Mouse (Mus musculus) spleen, postnatal 36 days (tissue): ENCODE measurements around the gene Efcab5.
A peak's percentile ranks its signal among the peaks of the same experiment; 100 is the strongest.
"Not testable (repeated sequence)": the region's sequence is repeated elsewhere in the genome, so short reads cannot be mapped to it uniquely, and the experiment has no call there.

Experiments used
- DNase-seq, 2 experiments: peaks; one replicate each; pipeline ENCODE4 v3.0.0; 2022; ENCODE audit warnings: low spot score in 2 of 2, mixed read lengths in 1 of 2

The Efcab5 gene

GRCm38 (mm10) chr11:77096991-77097390 lies 91.8 kb downstream of the Efcab5 start:
- no peak for DNase-seq

- no peak for DNase-seq
Measured at GRCm38 (mm10) chr11:77096581-77096980, 92.2 kb downstream of the Efcab5 start.

- no peak for DNase-seq
Measured at GRCm38 (mm10) chr11:77095206-77095605, 93.6 kb downstream of the Efcab5 start.

- no peak for DNase-seq
Measured at GRCm38 (mm10) chr11:77094136-77094535, 94.6 kb downstream of the Efcab5 start.

- no peak for DNase-seq
Measured at GRCm38 (mm10) chr11:77093208-77093607, 95.6 kb downstream of the Efcab5 start.

GRCm38 (mm10) chr11:77089162-77089561 lies 99.6 kb downstream of the Efcab5 start:
- DNase-seq: no peak

- DNase-seq: no peak
Measured at GRCm38 (mm10) chr11:77087004-77087403, 101.8 kb downstream of the Efcab5 start.

- DNase-seq: no peak
Measured at GRCm38 (mm10) chr11:77084001-77084682, 104.6 kb downstream of the Efcab5 start.

- DNase-seq: no peak
Measured at GRCm38 (mm10) chr11:77079361-77079760, 109.4 kb downstream of the Efcab5 start.

GRCm38 (mm10) chr11:77078273-77079134 lies 110.3 kb downstream of the Efcab5 start, which contains the start of gene Nsrp1:
TSS of gene Nsrp1 (minus strand) at chr11:77078435.
- peak; percentile 92 for DNase-seq

GRCm38 (mm10) chr11:77077792-77078191 lies 111.0 kb downstream of the Efcab5 start:
- peak in 1 of 2 experiments; percentile 7 for DNase-seq

- not testable (repeated sequence) for DNase-seq
Measured at GRCm38 (mm10) chr11:77077331-77077730, 111.4 kb downstream of the Efcab5 start.

- DNase-seq: peak in 1 of 2 experiments; percentile 11
Measured at GRCm38 (mm10) chr11:77070721-77071120, 118.0 kb downstream of the Efcab5 start.

GRCm38 (mm10) chr11:77068825-77069224 lies 119.9 kb downstream of the Efcab5 start:
- DNase-seq: no peak

GRCm38 (mm10) chr11:77063406-77063805 lies 125.4 kb downstream of the Efcab5 start:
- DNase-seq: no peak

GRCm38 (mm10) chr11:77061951-77062350 lies 126.8 kb downstream of the Efcab5 start:
- DNase-seq: peak in 1 of 2 experiments; percentile 9

- DNase-seq: no peak
Measured at GRCm38 (mm10) chr11:77042816-77043215, 146.0 kb downstream of the Efcab5 start.

GRCm38 (mm10) chr11:77041891-77042290 lies 146.9 kb downstream of the Efcab5 start:
- DNase-seq: no peak
